Mouse (Mus musculus): ENCODE results near the gene Car4. TPM values are rescaled to one million over a fixed set of nuclear protein-coding genes. Genes with fewer than 3 reads are reported as not detected.

Car4 gene
- polyA plus RNA-seq, 1 experiment: 2.4 TPM

- Histone ChIP-seq H3K27me3 (ENCODE audit: control insufficient read depth, insufficient read depth, low read length) (no peaks in the 10 kb centered on the region), H3K4me3 (ENCODE audit: control insufficient read depth, low read depth, low read length) (no peak overlapping the region), H3K36me3 (ENCODE audit: control insufficient read depth, insufficient read depth, low read length) (no peaks in the 10 kb centered on the region), H3K4me1 (ENCODE audit: control insufficient read depth, insufficient read depth, low read length) (no peaks in the 10 kb centered on the region; the same call in none of the 2 replicates), H3K27ac (ENCODE audit: control insufficient read depth, insufficient read depth, low read depth, low read length) (no peak overlapping the region)
- no peak for TF ChIP-seq CTCF (IDR thresholded peaks at IDR 0.05; ENCODE audit: control insufficient read depth, insufficient read depth, insufficient replicate concordance, low read depth, low read length)
- TF ChIP-seq POLR2A (IDR thresholded peaks at IDR 0.05; ENCODE audit: control insufficient read depth, low read depth, low read length): no peak
Observed at GRCm38 (mm10) chr11:84957171-84957570, 415 bp upstream of the Car4 start.

- Histone ChIP-seq H3K36me3 (ENCODE audit: control insufficient read depth, insufficient read depth, low read length) (no peaks in the 10 kb centered on the region), H3K4me3 (ENCODE audit: control insufficient read depth, low read depth, low read length) (no peak overlapping the region; the same call in 1 of the 2 replicates), H3K27ac (ENCODE audit: control insufficient read depth, insufficient read depth, low read depth, low read length) (no peak overlapping the region), H3K27me3 (ENCODE audit: control insufficient read depth, insufficient read depth, low read length) (no peaks in the 10 kb centered on the region), H3K4me1 (ENCODE audit: control insufficient read depth, insufficient read depth, low read length) (no peaks in the 10 kb centered on the region; the same call in none of the 2 replicates)
- no peak for TF ChIP-seq CTCF (IDR thresholded peaks at IDR 0.05; ENCODE audit: control insufficient read depth, insufficient read depth, insufficient replicate concordance, low read depth, low read length)
- no peak for TF ChIP-seq POLR2A (IDR thresholded peaks at IDR 0.05; ENCODE audit: control insufficient read depth, low read depth, low read length)
Observed at GRCm38 (mm10) chr11:84958271-84958630, 665 bp downstream of the Car4 start.

- no peaks in the 10 kb centered on the region; the same call in none of the 2 replicates for H3K4me1 ChIP-seq (ENCODE audit: control insufficient read depth, insufficient read depth, low read length)
- TF ChIP-seq POLR2A (IDR thresholded peaks at IDR 0.05; ENCODE audit: control insufficient read depth, low read depth, low read length) (no peak), CTCF (IDR thresholded peaks at IDR 0.05; ENCODE audit: control insufficient read depth, insufficient read depth, insufficient replicate concordance, low read depth, low read length) (no peak)
- H3K36me3 ChIP-seq (ENCODE audit: control insufficient read depth, insufficient read depth, low read length): no peaks in the 10 kb centered on the region
- H3K4me3 ChIP-seq (ENCODE audit: control insufficient read depth, low read depth, low read length): no peak overlapping the region
- H3K27me3 ChIP-seq (ENCODE audit: control insufficient read depth, insufficient read depth, low read length): no peaks in the 10 kb centered on the region
- no peak overlapping the region for H3K27ac ChIP-seq (ENCODE audit: control insufficient read depth, insufficient read depth, low read depth, low read length)
Observed at GRCm38 (mm10) chr11:84959181-84959580, 1.6 kb downstream of the Car4 start.

GRCm38 (mm10) chr11:84959701-84960181, 2.2 kb downstream of the Car4 start:
- Histone ChIP-seq H3K27ac (ENCODE audit: control insufficient read depth, insufficient read depth, low read depth, low read length) (no peak overlapping the region), H3K4me3 (ENCODE audit: control insufficient read depth, low read depth, low read length) (no peak overlapping the region), H3K27me3 (ENCODE audit: control insufficient read depth, insufficient read depth, low read length) (no peaks in the 10 kb centered on the region), H3K4me1 (ENCODE audit: control insufficient read depth, insufficient read depth, low read length) (no peaks in the 10 kb centered on the region; the same call in none of the 2 replicates), H3K36me3 (ENCODE audit: control insufficient read depth, insufficient read depth, low read length) (no peaks in the 10 kb centered on the region)
- no peak for TF ChIP-seq CTCF (IDR thresholded peaks at IDR 0.05; ENCODE audit: control insufficient read depth, insufficient read depth, insufficient replicate concordance, low read depth, low read length)
- no peak for TF ChIP-seq POLR2A (IDR thresholded peaks at IDR 0.05; ENCODE audit: control insufficient read depth, low read depth, low read length)

- H3K36me3 ChIP-seq (ENCODE audit: control insufficient read depth, insufficient read depth, low read length): no peaks in the 10 kb centered on the region
- no peaks in the 10 kb centered on the region; the same call in none of the 2 replicates for H3K4me1 ChIP-seq (ENCODE audit: control insufficient read depth, insufficient read depth, low read length)
- H3K4me3 ChIP-seq (ENCODE audit: control insufficient read depth, low read depth, low read length): no peak overlapping the region
- no peak overlapping the region for H3K27ac ChIP-seq (ENCODE audit: control insufficient read depth, insufficient read depth, low read depth, low read length)
- H3K27me3 ChIP-seq (ENCODE audit: control insufficient read depth, insufficient read depth, low read length): no peaks in the 10 kb centered on the region
- TF ChIP-seq CTCF (IDR thresholded peaks at IDR 0.05; ENCODE audit: control insufficient read depth, insufficient read depth, insufficient replicate concordance, low read depth, low read length) (no peak), POLR2A (IDR thresholded peaks at IDR 0.05; ENCODE audit: control insufficient read depth, low read depth, low read length) (no peak)
Observed at GRCm38 (mm10) chr11:84960291-84960690, 2.7 kb downstream of the Car4 start.

- Histone ChIP-seq H3K36me3 (ENCODE audit: control insufficient read depth, insufficient read depth, low read length) (no peaks in the 10 kb centered on the region), H3K4me3 (ENCODE audit: control insufficient read depth, low read depth, low read length) (no peak overlapping the region), H3K27me3 (ENCODE audit: control insufficient read depth, insufficient read depth, low read length) (no peaks in the 10 kb centered on the region), H3K4me1 (ENCODE audit: control insufficient read depth, insufficient read depth, low read length) (no peaks in the 10 kb centered on the region; the same call in none of the 2 replicates), H3K27ac (ENCODE audit: control insufficient read depth, insufficient read depth, low read depth, low read length) (no peak overlapping the region)
- TF ChIP-seq POLR2A (IDR thresholded peaks at IDR 0.05; ENCODE audit: control insufficient read depth, low read depth, low read length): no peak
- TF ChIP-seq CTCF (IDR thresholded peaks at IDR 0.05; ENCODE audit: control insufficient read depth, insufficient read depth, insufficient replicate concordance, low read depth, low read length): no peak
Observed at GRCm38 (mm10) chr11:84960780-84961179, 3.2 kb downstream of the Car4 start.

- Histone ChIP-seq H3K27me3 (ENCODE audit: control insufficient read depth, insufficient read depth, low read length) (no peaks in the 10 kb centered on the region), H3K36me3 (ENCODE audit: control insufficient read depth, insufficient read depth, low read length) (no peaks in the 10 kb centered on the region), H3K4me1 (ENCODE audit: control insufficient read depth, insufficient read depth, low read length) (no peaks in the 10 kb centered on the region; the same call in none of the 2 replicates), H3K27ac (ENCODE audit: control insufficient read depth, insufficient read depth, low read depth, low read length) (no peak overlapping the region), H3K4me3 (ENCODE audit: control insufficient read depth, low read depth, low read length) (no peak overlapping the region)
- TF ChIP-seq CTCF (IDR thresholded peaks at IDR 0.05; ENCODE audit: control insufficient read depth, insufficient read depth, insufficient replicate concordance, low read depth, low read length) (no peak), POLR2A (IDR thresholded peaks at IDR 0.05; ENCODE audit: control insufficient read depth, low read depth, low read length) (no peak)
Observed at GRCm38 (mm10) chr11:84961571-84961970, 4.0 kb downstream of the Car4 start.

All from testis, adult 2 months (tissue).